Mouse (Mus musculus) heart, embryonic 14.5 days (tissue): ENCODE results near the gene Tnni2. TPM values are rescaled to one million over a fixed set of nuclear protein-coding genes. Genes with fewer than 3 reads are reported as not detected.

ENCODE experiments used
- ATAC-seq: fragments of 200-750 bp; cut with Nextera tagmentation; 2 replicates; pipeline ENCODE4 v1.8.0; 2017; ENCODE audit warnings: low read depth, moderate TSS enrichment; ENCODE audit not compliant: insufficient number of reproducible peaks, insufficient read depth, low FRiP score
- H3K27ac ChIP-seq, 2 experiments: fragments of 200-500 bp in 1 of 2; fragments of 300-500 bp in 1 of 2; sonication (generic) in 1 of 2; replicated peaks in 1 of 2; 2 replicates each; pipeline ENCODE4 v1.5.1; 2012 to 2014; ENCODE audit warnings: low read depth in 2 of 2, low read length in 2 of 2, control low read depth in 1 of 2, mild to moderate bottlenecking in 1 of 2, mixed read lengths in 1 of 2; ENCODE audit not compliant: control insufficient read depth in 1 of 2, insufficient read depth in 1 of 2
- H3K27me3 ChIP-seq: fragments of 300-500 bp; sonication (generic); 2 replicates; pipeline ENCODE4 v1.6.1; 2014; ENCODE audit warnings: mild to moderate bottlenecking, low read length, control low read depth; ENCODE audit not compliant: control insufficient read depth, insufficient read depth
- H3K36me3 ChIP-seq: fragments of 300-500 bp; sonication (generic); 2 replicates; pipeline ENCODE4 v1.6.1; 2014; ENCODE audit warnings: mild to moderate bottlenecking, control low read depth, low read length, mixed read lengths; ENCODE audit not compliant: control insufficient read depth, insufficient read depth
- H3K4me1 ChIP-seq, 2 experiments: fragments of 200-500 bp in 1 of 2; fragments of 300-500 bp in 1 of 2; sonication (generic) in 1 of 2; 2 replicates each; pipeline ENCODE4 v1.6.1; 2012 to 2014; ENCODE audit warnings: low read length in 2 of 2, control low read depth in 1 of 2, mixed read lengths in 1 of 2; ENCODE audit not compliant: control insufficient read depth in 2 of 2, insufficient read depth in 2 of 2
- H3K4me2 ChIP-seq: fragments of 300-500 bp; sonication (generic); 2 replicates; pipeline ENCODE4 v1.6.1; 2014; ENCODE audit warnings: mild to moderate bottlenecking, low read length
- H3K4me3 ChIP-seq, 2 experiments: fragments of 200-500 bp in 1 of 2; fragments of 300-500 bp in 1 of 2; sonication (generic) in 1 of 2; 2 replicates each; pipeline ENCODE4 v1.5.1; 2012 to 2014; ENCODE audit warnings: low read length in 2 of 2, mild to moderate bottlenecking in 2 of 2, control low read depth in 1 of 2, low read depth in 1 of 2, moderate library complexity in 1 of 2; ENCODE audit not compliant: control insufficient read depth in 1 of 2, insufficient read depth in 1 of 2
- H3K9ac ChIP-seq: fragments of 300-500 bp; sonication (generic); 2 replicates; pipeline ENCODE4 v1.6.1; 2014; ENCODE audit warnings: mild to moderate bottlenecking, low read length
- H3K9me3 ChIP-seq: fragments of 300-500 bp; sonication (generic); 2 replicates; pipeline ENCODE4 v1.6.1; 2016; ENCODE audit warnings: low read length, control low read depth; ENCODE audit not compliant: control insufficient read depth
- WGBS: fragments of 180-500 bp; shearing (Covaris S2); extraction: QIAGEN DNeasy Blood & Tissue Kit; methylation state at CpG from one replicate; pipeline ENCODE4 v1.1.7; 2014; 5-methylcytosine and 5-hydroxymethylcytosine counted together
- polyA plus RNA-seq: library from polyadenylated mRNA; unstranded; fragments of >200 nt; fragmentation: Nextera tagmentation; extraction: Ambion mirVana; gene quantifications from 2 replicates; pipeline ENCODE4 v1.2.1, GENCODE M21; 2014

The Tnni2 gene
- polyA plus RNA-seq, 1 experiment from 2014 or later = 31.7 TPM

GRCm38 (mm10) chr7:142449038-142449617 is 7.5 kb downstream of the Tnni2 start:
- H3K4me2 ChIP-seq = no peak overlapping the region
- no peaks in the 10 kb centered on the region for H3K27me3 ChIP-seq
- no peak for ATAC-seq
- H3K9ac ChIP-seq = no peak overlapping the region
- no peaks in the 10 kb centered on the region for H3K36me3 ChIP-seq
- no peaks in the 10 kb centered on the region for H3K9me3 ChIP-seq
- no peak overlapping the region for H3K4me3 ChIP-seq
- peak overlapping the region in 1 of 2 experiments; percentile 38; a peak in 1 of 4 replicates for H3K27ac ChIP-seq
- peaks cover 2 to 5% of the 10 kb centered on the region in 2 experiments; a peak in 2 of 4 replicates for H3K4me1 ChIP-seq
- WGBS = 65% methylated on average over 6 of the region's 6 CpGs

GRCm38 (mm10) chr7:142454706-142455105 is 13.1 kb downstream of the Tnni2 start:
- H3K4me1 ChIP-seq = peaks cover 42 to 56% of the 10 kb centered on the region in 2 experiments
- peak overlapping the region; percentile 6; the same call in 1 of the 2 replicates for H3K9ac ChIP-seq
- H3K27me3 ChIP-seq = no peaks in the 10 kb centered on the region
- peak overlapping the region; percentile 95 to 98; a peak in 3 of 4 replicates for H3K27ac ChIP-seq
- ATAC-seq = no peak
- 63% methylated on average over 1 of the region's 1 CpGs for WGBS
- no peaks in the 10 kb centered on the region for H3K9me3 ChIP-seq
- no peaks in the 10 kb centered on the region for H3K36me3 ChIP-seq
- no peak overlapping the region for H3K4me2 ChIP-seq
- no peak overlapping the region for H3K4me3 ChIP-seq

GRCm38 (mm10) chr7:142455251-142455650 is 13.6 kb downstream of the Tnni2 start:
- Histone ChIP-seq H3K36me3 (no peaks in the 10 kb centered on the region), H3K9ac (peak overlapping the region; percentile 6; the same call in 1 of the 2 replicates), H3K9me3 (no peaks in the 10 kb centered on the region), H3K4me1 (peaks cover 47 to 61% of the 10 kb centered on the region in 2 experiments), H3K4me2 (no peak overlapping the region), H3K27me3 (no peaks in the 10 kb centered on the region), H3K4me3 (no peak overlapping the region), H3K27ac (peak overlapping the region; percentile 95 to 98)
- 59% methylated on average over 2 of the region's 2 CpGs for WGBS
- ATAC-seq = no peak

- Histone ChIP-seq H3K9ac (0 out of 2 replicates have a peak overlapping the region, but pooled peaks have one; percentile 32), H3K27ac (peak overlapping the region; percentile 95 to 98), H3K4me1 (peaks cover 59 to 75% of the 10 kb centered on the region in 2 experiments), H3K9me3 (no peaks in the 10 kb centered on the region), H3K4me3 (no peak overlapping the region), H3K27me3 (no peaks in the 10 kb centered on the region), H3K36me3 (no peaks in the 10 kb centered on the region), H3K4me2 (no peak overlapping the region)
- WGBS = 17% methylated on average over 3 of the region's 3 CpGs
- ATAC-seq = peak; percentile 49
These were observed 15.2 kb downstream of the Tnni2 start for GRCm38 (mm10) chr7:142456806-142457205.

GRCm38 (mm10) chr7:142457227-142457811 is 15.7 kb downstream of the Tnni2 start:
- Histone ChIP-seq H3K36me3 (no peaks in the 10 kb centered on the region), H3K4me3 (no peak overlapping the region), H3K9ac (peak overlapping the region; percentile 65), H3K27me3 (no peaks in the 10 kb centered on the region), H3K9me3 (no peaks in the 10 kb centered on the region), H3K4me2 (peak overlapping the region; percentile 27; the same call in 1 of the 2 replicates), H3K4me1 (peaks cover 64 to 80% of the 10 kb centered on the region in 2 experiments), H3K27ac (peak overlapping the region; percentile 95 to 98)
- WGBS = 1% methylated on average over 3 of the region's 3 CpGs
- ATAC-seq = 0 out of 2 replicates have a peak, but pooled peaks have one; percentile 19

- Histone ChIP-seq H3K27me3 (no peaks in the 10 kb centered on the region), H3K9ac (peak overlapping the region; percentile 65), H3K9me3 (no peaks in the 10 kb centered on the region), H3K4me3 (no peak overlapping the region), H3K27ac (peak overlapping the region; percentile 95 to 98), H3K36me3 (no peaks in the 10 kb centered on the region), H3K4me2 (no peak overlapping the region), H3K4me1 (peaks cover 69 to 86% of the 10 kb centered on the region in 2 experiments)
- no peak for ATAC-seq
- WGBS = 12% methylated on average over 2 of the region's 2 CpGs
These were observed 16.4 kb downstream of the Tnni2 start for GRCm38 (mm10) chr7:142458026-142458425.

GRCm38 (mm10) chr7:142458676-142459298 is 17.2 kb downstream of the Tnni2 start:
- H3K4me3 ChIP-seq = no peak overlapping the region
- H3K9me3 ChIP-seq = no peaks in the 10 kb centered on the region
- no peak for ATAC-seq
- peak overlapping the region; percentile 45; the same call in 1 of the 2 replicates for H3K9ac ChIP-seq
- H3K27me3 ChIP-seq = no peaks in the 10 kb centered on the region
- peak overlapping the region; percentile 12; the same call in 1 of the 2 replicates for H3K4me2 ChIP-seq
- peak overlapping the region; percentile 95 to 98 for H3K27ac ChIP-seq
- no peaks in the 10 kb centered on the region for H3K36me3 ChIP-seq
- WGBS = 30% methylated on average over 5 of the region's 5 CpGs
- H3K4me1 ChIP-seq = peaks cover 69 to 86% of the 10 kb centered on the region in 2 experiments
